In the genomic region with DNA sequence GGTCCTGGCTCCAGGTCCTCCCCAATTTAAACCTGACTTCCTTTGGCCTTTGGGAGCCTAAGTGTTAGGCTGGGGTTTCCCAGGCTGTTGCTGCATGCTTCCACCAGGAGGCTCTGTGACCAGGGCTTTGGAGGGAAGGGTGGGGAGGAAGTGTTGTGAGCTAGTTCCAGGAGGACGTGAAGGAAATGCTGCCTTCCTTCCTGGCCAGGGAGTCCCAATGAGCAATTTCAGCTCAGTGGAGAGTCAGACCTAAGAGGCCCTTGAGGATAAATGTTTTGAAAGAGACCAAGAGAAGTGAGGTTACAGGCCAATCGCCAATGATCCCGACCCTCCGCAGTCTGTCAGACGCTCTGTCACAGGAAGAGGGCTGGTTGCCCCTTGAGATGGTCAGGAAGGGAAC, we compare ENCODE assay signal across 8 mouse cellular contexts. TPM values are rescaled to one million over a fixed set of nuclear protein-coding genes. Genes with fewer than 3 reads are reported as not detected.
DNase-seq lines count a peak whose midpoint lies in the region; ATAC-seq and TF ChIP-seq lines count a peak whose summit lies in the region.

No protein-coding gene starts in this region.

- no peak overlapping the region for H3K4me3 ChIP-seq in embryonic fibroblast, embryonic 13.5 days (ENCODE audit: insufficient read depth, low read length)
- H3K4me3 ChIP-seq in heart, embryonic 11.5 days (ENCODE audit: low read depth, low read length): peak overlapping the region; percentile 13; the same call in 1 of the 2 replicates
- H3K4me3 ChIP-seq in kidney, embryonic 15.5 days (replicated peaks): peak overlapping the region; percentile 21; the same call in 1 of the 2 replicates
- H3K4me3 ChIP-seq in liver, embryonic 13.5 days (replicated peaks): peak overlapping the region; percentile 1; the same call in 1 of the 2 replicates
- H3K4me3 ChIP-seq in neural tube, embryonic 11.5 days (ENCODE audit: low read depth, low read length): no peak overlapping the region

- no peaks in the 10 kb centered on the region for H3K36me3 ChIP-seq in heart, embryonic 11.5 days (ENCODE audit: control insufficient read depth, insufficient read depth, low read length)
- H3K36me3 ChIP-seq in kidney, embryonic 15.5 days: no peaks in the 10 kb centered on the region
- no peaks in the 10 kb centered on the region for H3K36me3 ChIP-seq in liver, embryonic 13.5 days
- H3K36me3 ChIP-seq in neural tube, embryonic 11.5 days (ENCODE audit: control insufficient read depth, insufficient read depth, low read length): no peaks in the 10 kb centered on the region

- no peak overlapping the region for H3K27ac ChIP-seq in embryonic fibroblast, embryonic 13.5 days (ENCODE audit: insufficient read depth, low read length)
- H3K27ac ChIP-seq in heart, embryonic 11.5 days (ENCODE audit: low read depth, low read length): peak overlapping the region; percentile 30
- peak overlapping the region; percentile 89 for H3K27ac ChIP-seq in kidney, embryonic 15.5 days
- peak overlapping the region; percentile 48 for H3K27ac ChIP-seq in liver, embryonic 13.5 days
- H3K27ac ChIP-seq in neural tube, embryonic 11.5 days (ENCODE audit: low read depth, low read length): no peak overlapping the region

- DNase-seq in CD8-positive naive resting alpha-beta T cell, adult 2 months (ENCODE audit: low read depth in 2 of 2, low spot score in 2 of 2): peak; percentile 38 to 53
- DNase-seq in adrenal gland, postnatal 36 days: peak; percentile 83 to 87
- DNase-seq in liver, embryonic 13.5 days: peak; percentile 38
- peak; percentile 65 for DNase-seq in neural tube, embryonic 11.5 days (ENCODE audit: low spot score)
- peak; percentile 39 for DNase-seq in urinary bladder, adult 2 months (ENCODE audit: low spot score)

- 19% methylated on average over 5 of the region's 5 CpGs for WGBS in heart, embryonic 11.5 days (ENCODE audit: insufficient replicate concordance)
- WGBS in kidney, embryonic 15.5 days: 18% methylated on average over 5 of the region's 5 CpGs
- 9% methylated on average over 5 of the region's 5 CpGs for WGBS in liver, embryonic 13.5 days (ENCODE audit: insufficient replicate concordance)
- WGBS in neural tube, embryonic 11.5 days: 23% methylated on average over 5 of the region's 5 CpGs

- peak; percentile 61 for ATAC-seq in heart, embryonic 11.5 days (replicated peaks; ENCODE audit: insufficient number of reproducible peaks, low FRiP score, low TSS enrichment)
- ATAC-seq in kidney, embryonic 15.5 days (replicated peaks; ENCODE audit: low FRiP score): peak; percentile 41
- no peak for ATAC-seq in liver, embryonic 13.5 days (ENCODE audit: low read depth)
- ATAC-seq in neural tube, embryonic 11.5 days (ENCODE audit: insufficient read depth, low FRiP score, low TSS enrichment): no peak

- H3K27me3 ChIP-seq in heart, embryonic 11.5 days (ENCODE audit: control insufficient read depth, insufficient read depth, low read length): peaks cover 6% of the 10 kb centered on the region; the same call in 1 of the 2 replicates
- peaks cover 4% of the 10 kb centered on the region; the same call in 1 of the 2 replicates for H3K27me3 ChIP-seq in kidney, embryonic 15.5 days
- no peaks in the 10 kb centered on the region for H3K27me3 ChIP-seq in liver, embryonic 13.5 days
- H3K27me3 ChIP-seq in neural tube, embryonic 11.5 days (ENCODE audit: control insufficient read depth, insufficient read depth, low read length): no peaks in the 10 kb centered on the region; the same call in 1 of the 2 replicates

- H3K4me1 ChIP-seq in embryonic fibroblast, embryonic 13.5 days (ENCODE audit: control insufficient read depth, insufficient read depth, low read length): no peaks in the 10 kb centered on the region; the same call in 1 of the 2 replicates
- H3K4me1 ChIP-seq in heart, embryonic 11.5 days (ENCODE audit: control insufficient read depth, insufficient read depth, low read length): peaks cover 3% of the 10 kb centered on the region; the same call in 1 of the 2 replicates
- H3K4me1 ChIP-seq in kidney, embryonic 15.5 days: peaks cover 31% of the 10 kb centered on the region
- H3K4me1 ChIP-seq in liver, embryonic 13.5 days (replicated peaks): peaks cover 32% of the 10 kb centered on the region
- H3K4me1 ChIP-seq in neural tube, embryonic 11.5 days (ENCODE audit: control insufficient read depth, insufficient read depth, low read length): 0 out of 2 replicates have a peak, but pooled peaks cover 2% of the 10 kb centered on the region

- H3K4me2 ChIP-seq in heart, embryonic 11.5 days: peak overlapping the region; percentile 48
- H3K4me2 ChIP-seq in kidney, embryonic 15.5 days: peak overlapping the region; percentile 51
- peak overlapping the region; percentile 41 for H3K4me2 ChIP-seq in liver, embryonic 13.5 days
- H3K4me2 ChIP-seq in neural tube, embryonic 11.5 days (ENCODE audit: low read depth): 0 out of 2 replicates have a peak overlapping the region, but pooled peaks have one; percentile 21

- TF ChIP-seq CTCF in embryonic fibroblast, embryonic 13.5 days (IDR thresholded peaks at IDR 0.05; ENCODE audit: borderline replicate concordance, insufficient read depth, low read length): peak; percentile 60; the same call in 1 of the 2 replicates

- no peaks in the 10 kb centered on the region for H3K9me3 ChIP-seq in heart, embryonic 11.5 days (replicated peaks; ENCODE audit: control insufficient read depth, low read length)
- H3K9me3 ChIP-seq in kidney, embryonic 15.5 days (replicated peaks): no peaks in the 10 kb centered on the region
- no peaks in the 10 kb centered on the region for H3K9me3 ChIP-seq in liver, embryonic 13.5 days (replicated peaks)
- H3K9me3 ChIP-seq in neural tube, embryonic 11.5 days (ENCODE audit: control insufficient read depth, low read length): no peaks in the 10 kb centered on the region

- peak overlapping the region; percentile 4; the same call in 1 of the 2 replicates for H3K9ac ChIP-seq in heart, embryonic 11.5 days (ENCODE audit: low read depth, low read length)
- no peak overlapping the region for H3K9ac ChIP-seq in kidney, embryonic 15.5 days
- H3K9ac ChIP-seq in liver, embryonic 13.5 days: peak overlapping the region; percentile 46; the same call in 1 of the 2 replicates
- H3K9ac ChIP-seq in neural tube, embryonic 11.5 days (ENCODE audit: low read length): no peak overlapping the region

- no peak for TF ChIP-seq POLR2A in embryonic fibroblast, embryonic 13.5 days (IDR thresholded peaks at IDR 0.05; ENCODE audit: low read depth, low read length)

RNA-seq across cellular contexts. Expression of gene Marc2, which starts 7.1 kb away (rescaled TPM):
- total RNA-seq in adrenal gland, postnatal 36 days (2021): 100 to 1,000 TPM; 380 to 404 TPM
- polyA plus RNA-seq in embryonic fibroblast, embryonic 13.5 days (2011; ENCODE audit: insufficient read length, low read depth, missing spikeins): 86.4 and 97.6 TPM in 2 replicates
- polyA plus RNA-seq in heart, embryonic 11.5 days (2014; fragmentation: Nextera tagmentation; extraction: Ambion mirVana): 97.0 and 104 TPM in 2 replicates
- polyA plus RNA-seq in kidney, embryonic 15.5 days (2015; fragmentation: Nextera tagmentation; extraction: Ambion mirVana): 185 and 196 TPM in 2 replicates
- polyA plus RNA-seq in liver, embryonic 13.5 days (2015; fragmentation: Nextera tagmentation; extraction: Ambion mirVana): 189 and 193 TPM in 2 replicates
- 106 and 107 TPM in 2 replicates for polyA plus RNA-seq in neural tube, embryonic 11.5 days (2014; fragmentation: Nextera tagmentation; extraction: Ambion mirVana)
- polyA plus RNA-seq in urinary bladder, adult 2 months (2012; rRNA removed): 102 and 119 TPM in 2 replicates

RNA-seq across cellular contexts. Expression of gene C130074G19Rik, which starts 29.7 kb away (rescaled TPM):
- 10 to 100 TPM; 26.6 to 32.5 TPM for total RNA-seq in adrenal gland, postnatal 36 days (2021)
- polyA plus RNA-seq in embryonic fibroblast, embryonic 13.5 days (2011; ENCODE audit: insufficient read length, low read depth, missing spikeins): 0.18 and 0.32 TPM in 2 replicates
- polyA plus RNA-seq in heart, embryonic 11.5 days (2014; fragmentation: Nextera tagmentation; extraction: Ambion mirVana): 0.37 and 0.60 TPM in 2 replicates
- 2.3 and 2.7 TPM in 2 replicates for polyA plus RNA-seq in kidney, embryonic 15.5 days (2015; fragmentation: Nextera tagmentation; extraction: Ambion mirVana)
- polyA plus RNA-seq in liver, embryonic 13.5 days (2015; fragmentation: Nextera tagmentation; extraction: Ambion mirVana): 1.3 and 1.6 TPM in 2 replicates
- 0.80 and 0.96 TPM in 2 replicates for polyA plus RNA-seq in neural tube, embryonic 11.5 days (2014; fragmentation: Nextera tagmentation; extraction: Ambion mirVana)
- polyA plus RNA-seq in urinary bladder, adult 2 months (2012; rRNA removed): 12.2 and 22.0 TPM in 2 replicates

RNA-seq across cellular contexts. Expression of gene Marc1, which starts 42.2 kb away (rescaled TPM):
- 1 to 10 TPM; 3.7 to 7.4 TPM for total RNA-seq in adrenal gland, postnatal 36 days (2021)
- polyA plus RNA-seq in embryonic fibroblast, embryonic 13.5 days (2011; ENCODE audit: insufficient read length, low read depth, missing spikeins): not detected in 2 replicates
- polyA plus RNA-seq in heart, embryonic 11.5 days (2014; fragmentation: Nextera tagmentation; extraction: Ambion mirVana): 0.07 TPM in 1 of 2 replicates, not detected in the other
- 0.30 and 0.61 TPM in 2 replicates for polyA plus RNA-seq in kidney, embryonic 15.5 days (2015; fragmentation: Nextera tagmentation; extraction: Ambion mirVana)
- 13.4 and 13.8 TPM in 2 replicates for polyA plus RNA-seq in liver, embryonic 13.5 days (2015; fragmentation: Nextera tagmentation; extraction: Ambion mirVana)
- 0.32 and 0.73 TPM in 2 replicates for polyA plus RNA-seq in neural tube, embryonic 11.5 days (2014; fragmentation: Nextera tagmentation; extraction: Ambion mirVana)
- polyA plus RNA-seq in urinary bladder, adult 2 months (2012; rRNA removed): 0.40 and 0.62 TPM in 2 replicates

Comparison
In these comparisons a context has a peak if more than half of its experiments do, and no peak if none do; other contexts are left out.
1. H3K27ac ChIP-seq: peak in heart, embryonic 11.5 days (single experiment), kidney, embryonic 15.5 days (single experiment) and liver, embryonic 13.5 days (single experiment); none in embryonic fibroblast, embryonic 13.5 days (single experiment) and neural tube, embryonic 11.5 days (single experiment).
2. H3K4me3 ChIP-seq: peak in heart, embryonic 11.5 days (single experiment), kidney, embryonic 15.5 days (single experiment) and liver, embryonic 13.5 days (single experiment); none in embryonic fibroblast, embryonic 13.5 days (single experiment) and neural tube, embryonic 11.5 days (single experiment).
3. ATAC-seq: peak in heart, embryonic 11.5 days (single experiment) and kidney, embryonic 15.5 days (single experiment); none in liver, embryonic 13.5 days (single experiment) and neural tube, embryonic 11.5 days (single experiment).
4. H3K9ac ChIP-seq: peak in heart, embryonic 11.5 days (single experiment) and liver, embryonic 13.5 days (single experiment); none in kidney, embryonic 15.5 days (single experiment) and neural tube, embryonic 11.5 days (single experiment).
5. Peak in every context shown above with its lines, with median percentiles within 50 percentile points of each other: DNase-seq and H3K4me2 ChIP-seq.